34 mouse cellular contexts compared by ENCODE assay signal in genomic region chr13:59739397-59739796, GRCm38 (mm10). TPM values are rescaled to one million over a fixed set of nuclear protein-coding genes. Genes with fewer than 3 reads are reported as not detected.
DNase-seq lines count a peak whose midpoint lies in the region; ATAC-seq and TF ChIP-seq lines count a peak whose summit lies in the region.
"Had no signal": no experiment of that assay in that cellular context is flagged by ENCODE, and none has a peak within 500 bp of the region (broad histone marks: within the 10 kb centered on the region; RNA-seq: fewer than 3 reads in every experiment).

No protein-coding gene starts in this region.

- H3K27ac ChIP-seq in liver, embryonic 16.5 days (ENCODE audit: low read length): peak overlapping the region; percentile 92
- H3K27ac ChIP-seq in gastrocnemius, adult 2 months: no peak overlapping the region
- H3K27ac ChIP-seq: embryonic facial prominence, embryonic 13.5 days; hindbrain, embryonic 12.5 days; limb, embryonic 13.5 days; lung, embryonic 15.5 days; midbrain, embryonic 10.5 days; neural tube, embryonic 13.5 days had no signal

- H3K36me3 ChIP-seq in liver, embryonic 16.5 days (ENCODE audit: control insufficient read depth, insufficient read depth): no peaks in the 10 kb centered on the region
- H3K36me3 ChIP-seq: embryonic facial prominence, embryonic 13.5 days; hindbrain, embryonic 12.5 days; limb, embryonic 13.5 days; lung, embryonic 15.5 days; midbrain, embryonic 10.5 days; neural tube, embryonic 13.5 days had no signal

- 36% methylated on average over 4 of the region's 4 CpGs for WGBS in liver, embryonic 16.5 days (ENCODE audit: insufficient replicate concordance)

- peak overlapping the region; percentile 5; the same call in 1 of the 2 replicates for H3K4me3 ChIP-seq in liver, embryonic 16.5 days (ENCODE audit: low read depth, low read length)
- no peak overlapping the region for H3K4me3 ChIP-seq in gastrocnemius, adult 2 months
- H3K4me3 ChIP-seq: embryonic facial prominence, embryonic 13.5 days; hindbrain, embryonic 12.5 days; limb, embryonic 13.5 days; lung, embryonic 15.5 days; midbrain, embryonic 10.5 days; myocyte; neural tube, embryonic 13.5 days had no signal

- H3K4me2 ChIP-seq in liver, embryonic 16.5 days (ENCODE audit: low read depth, low read length): peak overlapping the region; percentile 53
- H3K4me2 ChIP-seq: embryonic facial prominence, embryonic 13.5 days; hindbrain, embryonic 12.5 days; limb, embryonic 13.5 days; lung, embryonic 15.5 days; neural tube, embryonic 13.5 days had no signal

- peaks cover 54% of the 10 kb centered on the region for H3K4me1 ChIP-seq in liver, embryonic 16.5 days (ENCODE audit: control insufficient read depth, low read depth, low read length)
- H3K4me1 ChIP-seq: hindbrain, embryonic 12.5 days; limb, embryonic 13.5 days; lung, embryonic 15.5 days; neural tube, embryonic 13.5 days had no signal

- ATAC-seq in liver, embryonic 16.5 days (ENCODE audit: low read depth): peak; percentile 75
- ATAC-seq: forebrain, postnatal 0 days; intestine, postnatal 0 days; midbrain, embryonic 16.5 days had no signal

- no peaks in the 10 kb centered on the region for H3K27me3 ChIP-seq in liver, embryonic 16.5 days (ENCODE audit: control insufficient read depth, insufficient read depth, low read depth, low read length)
- H3K27me3 ChIP-seq: embryonic facial prominence, embryonic 13.5 days; hindbrain, embryonic 12.5 days; limb, embryonic 13.5 days; lung, embryonic 15.5 days; neural tube, embryonic 13.5 days had no signal

- peak overlapping the region; percentile 37 for H3K9ac ChIP-seq in liver, embryonic 16.5 days (ENCODE audit: low read depth, low read length)
- H3K9ac ChIP-seq: embryonic facial prominence, embryonic 13.5 days; forebrain, postnatal 0 days; hindbrain, embryonic 12.5 days; limb, embryonic 13.5 days; lung, embryonic 15.5 days; neural tube, embryonic 13.5 days had no signal

- no peaks in the 10 kb centered on the region for H3K9me3 ChIP-seq in liver, embryonic 16.5 days (replicated peaks; ENCODE audit: control insufficient read depth, low read length)
- H3K9me3 ChIP-seq: embryonic facial prominence, embryonic 13.5 days; hindbrain, embryonic 12.5 days; limb, embryonic 13.5 days; lung, embryonic 15.5 days; midbrain, embryonic 10.5 days; neural tube, embryonic 13.5 days had no signal

- intact Hi-C loops in gastrocnemius, adult 2 months (cut with DNase I): no loop called here

- DNase-seq in c-Kit-positive CD71-positive TER-119-positive erythroid progenitor cells, embryonic 14.5 days (ENCODE audit: low spot score): peak; percentile 80
- DNase-seq in liver (peak; percentile 77), MN1 (ENCODE audit: low spot score) (no peak)
- DNase-seq in spleen, postnatal 36 days (ENCODE audit: low spot score in 2 of 2): peak; percentile 23 to 41
- no peak for DNase-seq in gastrocnemius, adult 2 months
- DNase-seq in kidney, postnatal 4 days: no peak
- DNase-seq: adrenal gland, postnatal 14 days; cerebellum, adult 11-12 months; cerebellum, postnatal 14 days; forebrain, postnatal 0 days; gastrocnemius, postnatal 36 days; kidney, postnatal 36 days; lung, postnatal 4 days; retina, postnatal 1 day; right cerebral cortex, postnatal 4 days; thymus, adult 2 months had no signal

- no peak for TF ChIP-seq CTCF in gastrocnemius, adult 2 months (IDR thresholded peaks at IDR 0.05)

RNA-seq across cellular contexts. Expression of gene 1700014D04Rik, which starts 7.2 kb away (rescaled TPM):
- not detected in 2 replicates for polyA plus RNA-seq in liver, embryonic 16.5 days (2015; fragmentation: Nextera tagmentation; extraction: Ambion mirVana)
- total RNA-seq in gastrocnemius, adult 2 months (2021): not detected
- total RNA-seq: adrenal gland, postnatal 14 days; gastrocnemius, postnatal 36 days; heart, adult 8-10 months; heart, postnatal 25 days; MEL had no signal
- polyA plus RNA-seq: embryonic facial prominence, embryonic 13.5 days; heart, embryonic 14.5 days; hindbrain, embryonic 12.5 days; intestine, postnatal 0 days; kidney, embryonic 14.5 days; lung, embryonic 15.5 days; myocyte had no signal

RNA-seq across cellular contexts. Expression of gene Spata31d1d, which starts 7.8 kb away (rescaled TPM):
- 0.02 TPM in 1 of 2 replicates, not detected in the other for polyA plus RNA-seq in liver, embryonic 16.5 days (2015; fragmentation: Nextera tagmentation; extraction: Ambion mirVana)
- not detected for total RNA-seq in gastrocnemius, adult 2 months (2021)
- total RNA-seq: adrenal gland, postnatal 14 days; forebrain, postnatal 0 days; gastrocnemius, postnatal 36 days; heart, adult 8-10 months; heart, postnatal 25 days; left cerebral cortex, adult 18-20 months; left cerebral cortex, postnatal 25 days; MEL had no signal
- polyA plus RNA-seq: C2C12; embryonic facial prominence, embryonic 13.5 days; forebrain, postnatal 0 days; heart, embryonic 14.5 days; hindbrain, embryonic 12.5 days; intestine, postnatal 0 days; kidney, embryonic 14.5 days; limb, embryonic 13.5 days; lung, embryonic 15.5 days; midbrain, embryonic 10.5 days; midbrain, embryonic 16.5 days; myocyte; neural tube, embryonic 13.5 days had no signal

RNA-seq across cellular contexts. Expression of gene Spata31d1b, which starts 27.3 kb away (rescaled TPM):
- not detected in 2 replicates for polyA plus RNA-seq in liver, embryonic 16.5 days (2015; fragmentation: Nextera tagmentation; extraction: Ambion mirVana)
- total RNA-seq in gastrocnemius, adult 2 months (2021): not detected
- total RNA-seq: adrenal gland, postnatal 14 days; gastrocnemius, postnatal 36 days; heart, adult 8-10 months; heart, postnatal 25 days; MEL had no signal
- polyA plus RNA-seq: C2C12; embryonic facial prominence, embryonic 13.5 days; forebrain, postnatal 0 days; heart, embryonic 14.5 days; hindbrain, embryonic 12.5 days; intestine, postnatal 0 days; kidney, embryonic 14.5 days; limb, embryonic 13.5 days; lung, embryonic 15.5 days; midbrain, embryonic 10.5 days; midbrain, embryonic 16.5 days; myocyte; neural tube, embryonic 13.5 days had no signal

RNA-seq across cellular contexts. Expression of gene Spata31d1a, which starts 29.3 kb away (rescaled TPM):
- 0.12 TPM in 1 of 2 replicates, not detected in the other for polyA plus RNA-seq in liver, embryonic 16.5 days (2015; fragmentation: Nextera tagmentation; extraction: Ambion mirVana)
- total RNA-seq in gastrocnemius, adult 2 months (2021): not detected
- total RNA-seq: adrenal gland, postnatal 14 days; forebrain, postnatal 0 days; gastrocnemius, postnatal 36 days; heart, adult 8-10 months; heart, postnatal 25 days; MEL had no signal
- polyA plus RNA-seq: C2C12; heart, embryonic 14.5 days; intestine, postnatal 0 days; limb, embryonic 13.5 days; lung, embryonic 15.5 days; myocyte had no signal

RNA-seq across cellular contexts. Expression of gene Isca1, which starts 30.2 kb away (rescaled TPM):
- 224 and 231 TPM in 2 replicates for polyA plus RNA-seq in liver, embryonic 16.5 days (2015; fragmentation: Nextera tagmentation; extraction: Ambion mirVana)
- total RNA-seq in gastrocnemius, adult 2 months (2021): 100 to 1,000 TPM; 185 to 198 TPM

Comparison
In these comparisons a context has a peak if more than half of its experiments do, and no peak if none do; other contexts are left out.
1. DNase-seq: peak in c-Kit-positive CD71-positive TER-119-positive erythroid progenitor cells, embryonic 14.5 days (single experiment), liver (single experiment) and spleen, postnatal 36 days (2 of 2); none in gastrocnemius, adult 2 months (single experiment), MN1 (single experiment) and kidney, postnatal 4 days (0 of 2).